Mouse (Mus musculus): ENCODE results near the gene Serpina10. TPM values are rescaled to one million over a fixed set of nuclear protein-coding genes. Genes with fewer than 3 reads are reported as not detected.
"Not testable (repeated sequence)": the region's sequence is repeated elsewhere in the genome, so short reads cannot be mapped to it uniquely, and the experiment has no call there.

The Serpina10 gene
- polyA plus RNA-seq, 1 experiment from 2014 or later, result not detected

GRCm38 (mm10) chr12:103635846-103636245, 4.6 kb upstream of the Serpina10 start:
- Histone ChIP-seq H3K9ac (ENCODE audit: low read length) (no peak overlapping the region), H3K4me2 (no peak overlapping the region), H3K27me3 (ENCODE audit: control insufficient read depth, insufficient read depth, low read length) (no peaks in the 10 kb centered on the region), H3K36me3 (ENCODE audit: control insufficient read depth, insufficient read depth, low read length) (no peaks in the 10 kb centered on the region), H3K27ac (ENCODE audit: low read depth, low read length) (no peak overlapping the region), H3K4me1 (ENCODE audit: control insufficient read depth, insufficient read depth, low read length) (no peaks in the 10 kb centered on the region), H3K4me3 (ENCODE audit: low read depth, low read length) (no peak overlapping the region), H3K9me3 (ENCODE audit: control insufficient read depth, low read length) (no peaks in the 10 kb centered on the region)
- ATAC-seq (ENCODE audit: low FRiP score) (no peak), DNase-seq (ENCODE audit: low spot score, missing footprints) (peak; percentile 74)
- 87% methylated on average over 2 of the region's 2 CpGs for WGBS

DNA sequence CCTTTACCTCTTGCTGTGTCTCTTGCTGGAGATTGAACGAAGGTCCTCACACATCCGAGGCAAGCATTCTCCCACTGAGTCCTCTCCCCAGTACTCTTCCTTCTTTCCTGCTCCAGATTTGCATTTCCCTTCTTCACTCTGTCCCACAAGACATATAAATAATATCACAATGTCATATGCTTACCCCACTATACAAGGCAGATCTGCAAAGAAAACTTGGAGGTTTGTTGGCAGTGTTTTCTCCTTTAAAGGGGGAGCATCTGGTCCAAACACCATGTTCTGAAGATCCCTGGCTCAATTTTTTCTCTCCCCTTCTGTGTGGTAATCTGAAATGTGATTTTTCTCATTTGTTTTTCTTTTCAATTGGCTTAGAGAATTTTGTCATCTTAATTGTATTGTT, 3.2 kb upstream of the Serpina10 start:
- no peaks in the 10 kb centered on the region for H3K4me1 ChIP-seq (ENCODE audit: control insufficient read depth, insufficient read depth, low read length)
- no peak overlapping the region for H3K27ac ChIP-seq (ENCODE audit: low read depth, low read length)
- no peaks in the 10 kb centered on the region for H3K9me3 ChIP-seq (ENCODE audit: control insufficient read depth, low read length)
- whole genome bisulfite sequencing, result 79% methylated on average over 2 of the region's 2 CpGs
- DNase-seq (ENCODE audit: low spot score, missing footprints) (peak; percentile 12), ATAC-seq (ENCODE audit: low FRiP score) (no peak)
- H3K36me3 ChIP-seq (ENCODE audit: control insufficient read depth, insufficient read depth, low read length), result no peaks in the 10 kb centered on the region
- H3K4me3 ChIP-seq (ENCODE audit: low read depth, low read length), result no peak overlapping the region
- no peaks in the 10 kb centered on the region for H3K27me3 ChIP-seq (ENCODE audit: control insufficient read depth, insufficient read depth, low read length)
- no peak overlapping the region for H3K9ac ChIP-seq (ENCODE audit: low read length)
- no peak overlapping the region for H3K4me2 ChIP-seq

GRCm38 (mm10) chr12:103616860-103617261, 14.4 kb downstream of the Serpina10 start:
- no peaks in the 10 kb centered on the region for H3K36me3 ChIP-seq (ENCODE audit: control insufficient read depth, insufficient read depth, low read length)
- WGBS, result 92% methylated on average over 10 of the region's 10 CpGs
- no peak for ATAC-seq (ENCODE audit: low FRiP score)

DNA sequence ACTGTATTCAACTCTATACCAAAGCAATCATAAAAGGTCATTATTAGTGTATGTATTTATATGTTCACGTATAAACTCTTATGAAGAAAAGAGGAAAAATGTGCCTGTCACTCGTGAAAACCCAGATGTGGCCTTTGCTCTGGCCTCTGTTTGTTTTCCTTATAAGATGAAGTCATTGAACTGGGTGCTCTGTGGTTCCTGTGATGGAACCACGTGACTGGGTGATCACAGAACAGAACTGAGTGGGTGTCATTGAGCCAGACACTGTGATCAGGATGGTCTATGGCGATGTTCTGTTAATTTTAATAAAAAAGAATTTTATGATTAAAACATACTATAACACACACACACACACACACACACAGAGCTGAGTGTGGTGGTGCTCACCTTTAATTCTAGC, 15.5 kb downstream of the Serpina10 start:
- Histone ChIP-seq H3K4me1 (ENCODE audit: control insufficient read depth, insufficient read depth, low read length) (no peaks in the 10 kb centered on the region), H3K4me2 (no peak overlapping the region), H3K27ac (ENCODE audit: low read depth, low read length) (no peak overlapping the region), H3K36me3 (ENCODE audit: control insufficient read depth, insufficient read depth, low read length) (no peaks in the 10 kb centered on the region), H3K9ac (ENCODE audit: low read length) (no peak overlapping the region), H3K4me3 (ENCODE audit: low read depth, low read length) (no peak overlapping the region), H3K27me3 (ENCODE audit: control insufficient read depth, insufficient read depth, low read length) (no peaks in the 10 kb centered on the region), H3K9me3 (ENCODE audit: control insufficient read depth, low read length) (no peaks in the 10 kb centered on the region)
- ATAC-seq (ENCODE audit: low FRiP score) (no peak), DNase-seq (ENCODE audit: low spot score, missing footprints) (no peak)
- 82% methylated on average over 4 of the region's 4 CpGs for WGBS

More at GRCm38 (mm10) chr12:103616860-103617261, 14.4 kb downstream of the Serpina10 start:
- H3K4me1 ChIP-seq (ENCODE audit: control insufficient read depth, insufficient read depth, low read length), result no peaks in the 10 kb centered on the region
- no peak overlapping the region for H3K27ac ChIP-seq (ENCODE audit: low read depth, low read length)
- H3K4me2 ChIP-seq, result no peak overlapping the region
- DNase-seq (ENCODE audit: low spot score, missing footprints), result peak; percentile 6
- no peak overlapping the region for H3K9ac ChIP-seq (ENCODE audit: low read length)
- no peaks in the 10 kb centered on the region for H3K9me3 ChIP-seq (ENCODE audit: control insufficient read depth, low read length)
- no peaks in the 10 kb centered on the region for H3K27me3 ChIP-seq (ENCODE audit: control insufficient read depth, insufficient read depth, low read length)
- no peak overlapping the region for H3K4me3 ChIP-seq (ENCODE audit: low read depth, low read length)

DNA sequence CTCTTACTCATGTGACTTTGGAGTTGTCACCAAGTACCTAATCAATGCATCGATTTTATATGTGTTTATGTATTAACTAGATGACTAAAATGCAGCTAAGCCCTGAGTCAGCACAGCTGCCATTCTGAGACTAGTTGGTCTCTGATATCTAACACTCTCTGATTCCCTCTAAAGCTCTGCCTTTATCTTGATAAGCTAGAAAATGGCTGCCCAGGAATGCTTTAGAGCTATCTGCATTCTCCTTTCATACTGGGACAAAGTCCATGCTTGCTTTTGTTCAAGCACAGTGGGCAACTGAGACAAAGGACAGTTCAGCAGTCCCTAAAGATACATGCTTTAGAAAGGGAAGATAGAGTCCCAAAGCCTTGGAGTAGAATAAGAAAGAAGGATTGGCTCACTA, 16.1 kb downstream of the Serpina10 start:
- no peaks in the 10 kb centered on the region for H3K4me1 ChIP-seq (ENCODE audit: control insufficient read depth, insufficient read depth, low read length)
- no peak overlapping the region for H3K4me2 ChIP-seq
- no peaks in the 10 kb centered on the region for H3K27me3 ChIP-seq (ENCODE audit: control insufficient read depth, insufficient read depth, low read length)
- 85% methylated on average over 1 of the region's 1 CpGs for WGBS
- H3K36me3 ChIP-seq (ENCODE audit: control insufficient read depth, insufficient read depth, low read length), result no peaks in the 10 kb centered on the region
- no peak overlapping the region for H3K4me3 ChIP-seq (ENCODE audit: low read depth, low read length)
- H3K27ac ChIP-seq (ENCODE audit: low read depth, low read length), result no peak overlapping the region
- H3K9ac ChIP-seq (ENCODE audit: low read length), result no peak overlapping the region
- ATAC-seq (ENCODE audit: low FRiP score) (no peak), DNase-seq (ENCODE audit: low spot score, missing footprints) (peak; percentile 54)
- H3K9me3 ChIP-seq (ENCODE audit: control insufficient read depth, low read length), result no peaks in the 10 kb centered on the region

DNA sequence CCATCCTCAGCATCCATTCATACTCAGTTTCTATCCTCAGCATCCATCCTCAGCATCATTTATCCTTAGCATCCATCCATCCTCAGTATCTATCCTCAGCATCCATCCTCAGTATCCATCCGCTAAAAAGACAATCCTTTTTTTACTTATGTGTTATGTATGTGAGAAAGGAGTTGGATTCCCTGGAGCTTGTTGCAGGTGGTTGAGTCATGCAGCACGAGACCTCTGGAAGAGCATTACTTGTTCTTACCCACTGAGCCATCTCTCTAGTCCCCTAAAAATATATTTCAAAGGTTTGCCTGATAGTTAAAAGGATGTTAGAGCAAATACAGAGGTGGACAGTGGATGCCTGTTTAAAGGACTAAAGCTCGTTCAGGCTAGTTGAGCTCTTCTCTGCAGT, 29.4 kb downstream of the Serpina10 start:
- Histone ChIP-seq H3K4me1 (ENCODE audit: control insufficient read depth, insufficient read depth, low read length) (no peaks in the 10 kb centered on the region), H3K4me3 (ENCODE audit: low read depth, low read length) (no peak overlapping the region), H3K4me2 (no peak overlapping the region), H3K27ac (ENCODE audit: low read depth, low read length) (no peak overlapping the region), H3K9me3 (ENCODE audit: control insufficient read depth, low read length) (no peaks in the 10 kb centered on the region), H3K36me3 (ENCODE audit: control insufficient read depth, insufficient read depth, low read length) (no peaks in the 10 kb centered on the region), H3K9ac (ENCODE audit: low read length) (no peak overlapping the region), H3K27me3 (ENCODE audit: control insufficient read depth, insufficient read depth, low read length) (no peaks in the 10 kb centered on the region)
- WGBS, result 85% methylated on average over 3 of the region's 3 CpGs
- ATAC-seq (ENCODE audit: low FRiP score) (no peak), DNase-seq (ENCODE audit: low spot score, missing footprints) (peak; percentile 65)

- DNase-seq (ENCODE audit: low spot score, missing footprints) (peak; percentile 64), ATAC-seq (ENCODE audit: low FRiP score) (no peak)
- no peaks in the 10 kb centered on the region for H3K27me3 ChIP-seq (ENCODE audit: control insufficient read depth, insufficient read depth, low read length)
- no peak overlapping the region for H3K4me2 ChIP-seq
- no peaks in the 10 kb centered on the region for H3K4me1 ChIP-seq (ENCODE audit: control insufficient read depth, insufficient read depth, low read length)
- 18% methylated on average over 3 of the region's 3 CpGs for WGBS
- no peak overlapping the region for H3K27ac ChIP-seq (ENCODE audit: low read depth, low read length)
- no peak overlapping the region for H3K9ac ChIP-seq (ENCODE audit: low read length)
- no peak overlapping the region for H3K4me3 ChIP-seq (ENCODE audit: low read depth, low read length)
- no peaks in the 10 kb centered on the region for H3K36me3 ChIP-seq (ENCODE audit: control insufficient read depth, insufficient read depth, low read length)
- no peaks in the 10 kb centered on the region for H3K9me3 ChIP-seq (ENCODE audit: control insufficient read depth, low read length)
These were observed 30.9 kb downstream of the Serpina10 start for GRCm38 (mm10) chr12:103600364-103600763.

DNA sequence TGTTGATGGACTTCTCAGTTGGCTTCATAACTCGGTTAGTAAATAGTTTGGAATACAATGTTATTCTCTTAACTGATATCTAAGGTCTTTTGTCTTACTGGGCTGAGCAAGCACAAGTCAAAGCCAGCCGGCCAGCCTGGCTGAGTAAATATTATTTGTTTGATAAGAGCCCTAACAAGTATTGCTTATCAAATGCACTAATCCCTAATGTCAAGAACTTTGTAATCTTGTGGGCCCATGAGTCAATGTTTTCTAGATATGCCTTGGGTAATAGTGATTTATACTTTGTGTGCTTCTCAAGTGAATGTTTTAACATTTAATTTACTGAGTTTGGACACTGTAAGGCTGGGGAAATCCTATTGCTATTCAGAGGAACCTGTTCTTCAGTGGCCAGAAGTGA, 32.8 kb downstream of the Serpina10 start:
- peak; percentile 75 for DNase-seq (ENCODE audit: low spot score, missing footprints)
- Histone ChIP-seq H3K27me3 (ENCODE audit: control insufficient read depth, insufficient read depth, low read length) (no peaks in the 10 kb centered on the region), H3K4me3 (ENCODE audit: low read depth, low read length) (no peak overlapping the region), H3K27ac (ENCODE audit: low read depth, low read length) (no peak overlapping the region), H3K36me3 (ENCODE audit: control insufficient read depth, insufficient read depth, low read length) (no peaks in the 10 kb centered on the region), H3K4me1 (ENCODE audit: control insufficient read depth, insufficient read depth, low read length) (no peaks in the 10 kb centered on the region), H3K4me2 (no peak overlapping the region), H3K9ac (ENCODE audit: low read length) (no peak overlapping the region), H3K9me3 (ENCODE audit: control insufficient read depth, low read length) (no peaks in the 10 kb centered on the region)
- ATAC-seq (ENCODE audit: low FRiP score), result no peak
- 67% methylated on average over 2 of the region's 2 CpGs for WGBS

DNA sequence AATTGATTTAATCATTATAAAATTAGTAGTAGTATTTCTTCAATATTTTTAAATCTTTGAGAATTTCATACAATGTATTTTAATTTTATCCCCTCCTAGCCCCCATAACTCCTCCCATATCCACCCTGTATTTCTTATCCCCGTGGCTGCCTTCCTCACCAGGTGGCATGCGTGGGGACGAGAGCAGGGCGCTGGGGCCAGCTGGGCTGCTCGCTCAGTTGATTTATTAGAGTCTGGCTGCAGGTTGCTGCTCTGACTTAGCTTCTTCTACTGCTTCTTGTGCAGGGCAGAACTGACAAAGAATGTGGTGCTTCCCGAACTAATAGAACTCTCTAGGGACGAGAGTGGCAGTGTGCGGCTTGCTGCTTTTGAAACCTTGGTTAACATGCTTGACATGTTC, 47.5 kb downstream of the Serpina10 start:
- ATAC-seq (ENCODE audit: low FRiP score), result no peak
- Histone ChIP-seq H3K27ac (ENCODE audit: low read depth, low read length) (no peak overlapping the region), H3K9me3 (ENCODE audit: control insufficient read depth, low read length) (no peaks in the 10 kb centered on the region), H3K9ac (ENCODE audit: low read length) (no peak overlapping the region), H3K4me3 (ENCODE audit: low read depth, low read length) (no peak overlapping the region), H3K27me3 (ENCODE audit: control insufficient read depth, insufficient read depth, low read length) (no peaks in the 10 kb centered on the region), H3K4me1 (ENCODE audit: control insufficient read depth, insufficient read depth, low read length) (no peaks in the 10 kb centered on the region), H3K36me3 (ENCODE audit: control insufficient read depth, insufficient read depth, low read length) (no peaks in the 10 kb centered on the region), H3K4me2 (no peak overlapping the region)
- WGBS, result 87% methylated on average over 8 of the region's 8 CpGs
- DNase-seq (ENCODE audit: low spot score, missing footprints), result no peak

- not testable (repeated sequence) for H3K27ac ChIP-seq (ENCODE audit: low read depth, low read length); H3K4me2 ChIP-seq; H3K4me3 ChIP-seq (ENCODE audit: low read depth, low read length); H3K9ac ChIP-seq (ENCODE audit: low read length); H3K9me3 ChIP-seq (ENCODE audit: control insufficient read depth, low read length); H3K36me3 ChIP-seq (ENCODE audit: control insufficient read depth, insufficient read depth, low read length); H3K27me3 ChIP-seq (ENCODE audit: control insufficient read depth, insufficient read depth, low read length); H3K4me1 ChIP-seq (ENCODE audit: control insufficient read depth, insufficient read depth, low read length); DNase-seq (ENCODE audit: low spot score, missing footprints); ATAC-seq (ENCODE audit: low FRiP score)
- 94% methylated on average over 6 of the region's 6 CpGs for WGBS
These were observed 53.1 kb downstream of the Serpina10 start for GRCm38 (mm10) chr12:103578148-103578547.

Data from midbrain, embryonic 11.5 days (tissue).